Mouse (Mus musculus) ES-Bruce4 (cell line): ENCODE results near the gene Slc22a12.

Experiments used
- CTCF ChIP-seq: IDR thresholded peaks from one replicate; pipeline ENCODE4 v1.8.1; 2011; ENCODE audit warnings: low read depth, low read length
- EP300 ChIP-seq: IDR thresholded peaks from 2 replicates; pipeline ENCODE4 v1.6.1; 2011; ENCODE audit warnings: low read depth, low read length; ENCODE audit not compliant: insufficient read depth
- POLR2A ChIP-seq: IDR thresholded peaks from one replicate; pipeline ENCODE4 v1.8.1; 2011; ENCODE audit warnings: low read length; ENCODE audit not compliant: insufficient read depth

DNA sequence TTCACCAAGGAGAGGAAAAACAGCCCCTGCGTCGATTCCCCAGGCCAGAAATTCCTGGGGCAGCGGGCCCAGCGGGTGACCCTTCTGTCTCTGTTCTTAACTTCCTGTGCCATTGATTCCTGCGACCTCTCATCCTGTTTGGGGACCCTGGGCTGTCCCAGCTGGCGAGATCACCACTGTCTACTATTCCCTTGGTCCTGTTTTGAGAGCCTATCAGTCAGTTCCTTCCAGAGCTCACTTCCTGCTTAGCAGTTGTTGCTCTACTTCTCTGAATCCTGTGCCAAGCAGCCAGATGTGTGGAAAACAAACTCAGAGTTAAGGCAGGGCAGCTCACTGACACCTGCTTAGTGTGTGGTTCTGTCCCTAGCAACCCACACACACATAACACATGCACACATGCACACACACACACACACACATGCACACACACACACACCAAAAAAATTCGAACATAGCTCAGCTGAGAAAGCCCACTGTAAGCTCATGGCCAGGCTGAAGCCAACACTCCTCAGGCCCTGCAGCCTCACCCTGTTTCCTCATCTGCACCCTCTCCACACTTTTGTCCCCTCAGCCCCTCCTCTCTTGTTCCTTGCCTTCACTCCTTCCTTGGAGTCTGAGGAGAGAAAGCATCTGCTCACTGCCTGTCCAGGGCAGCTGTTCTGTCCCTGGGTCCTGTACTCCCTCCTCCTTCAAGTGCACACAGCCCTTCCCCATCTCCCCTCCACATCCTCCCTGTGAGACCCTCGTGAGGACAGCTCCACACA, 11.2 kb upstream of the Slc22a12 start:
- TF ChIP-seq CTCF (no peak), EP300 (no peak), POLR2A (no peak)
